8 mouse cellular contexts compared by ENCODE assay signal in the genomic region with DNA sequence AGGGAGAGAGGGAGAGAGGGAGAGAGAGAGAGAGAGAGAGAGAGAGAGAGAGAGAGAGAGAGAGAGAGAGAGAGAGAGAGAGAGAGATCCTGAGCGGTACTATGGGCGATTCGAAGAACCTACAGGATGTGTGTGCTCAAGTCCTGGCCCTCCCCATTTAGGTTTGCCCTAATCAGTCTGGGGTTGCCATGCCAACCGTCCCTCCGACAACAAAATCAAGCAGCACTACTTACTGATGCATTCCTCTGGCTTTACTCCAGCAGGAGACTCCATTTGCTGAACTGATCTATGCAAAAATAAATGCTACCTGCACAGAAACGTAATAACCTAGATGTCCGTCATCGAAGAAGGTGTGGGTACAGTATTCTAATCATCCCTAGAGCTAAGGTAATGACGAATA. TPM values are rescaled to one million over a fixed set of nuclear protein-coding genes. Genes with fewer than 3 reads are reported as not detected.
A peak's percentile ranks its signal among the peaks of the same experiment; 100 is the strongest.
DNase-seq lines count a peak whose midpoint lies in the region; ATAC-seq and TF ChIP-seq lines count a peak whose summit lies in the region.

No protein-coding gene starts in this region.

- no peak for TF ChIP-seq CTCF in ES-Bruce4 (IDR thresholded peaks at IDR 0.05; ENCODE audit: low read depth, low read length)
- no peak for TF ChIP-seq CTCF in bone marrow macrophage, adult 2 months (IDR thresholded peaks at IDR 0.05; ENCODE audit: low read depth, low read length)
- TF ChIP-seq CTCF in embryonic fibroblast, embryonic 13.5 days (IDR thresholded peaks at IDR 0.05; ENCODE audit: borderline replicate concordance, insufficient read depth, low read length) = no peak
- TF ChIP-seq CTCF in liver, embryonic 14.5 days (IDR thresholded peaks at IDR 0.05; ENCODE audit: low read depth) = no peak

- H3K4me3 ChIP-seq in ES-Bruce4 (ENCODE audit: low read depth, low read length) = peak overlapping the region; percentile 65
- peak overlapping the region; percentile 85 for H3K4me3 ChIP-seq in bone marrow macrophage, adult 2 months (ENCODE audit: insufficient read depth, low read length)
- H3K4me3 ChIP-seq in embryonic fibroblast, embryonic 13.5 days (ENCODE audit: insufficient read depth, low read length) = peak overlapping the region; percentile 53
- H3K4me3 ChIP-seq in liver, embryonic 14.5 days (ENCODE audit: insufficient read depth in 1 of 2, low read depth in 2 of 2, low read length in 2 of 2) = peak overlapping the region; percentile 46 to 62
- peak overlapping the region; percentile 54 for H3K4me3 ChIP-seq in neural tube, embryonic 13.5 days

- no peak for TF ChIP-seq EP300 in ES-Bruce4 (IDR thresholded peaks at IDR 0.05; ENCODE audit: insufficient read depth, low read depth, low read length)
- TF ChIP-seq EP300 in liver, embryonic 14.5 days (IDR thresholded peaks at IDR 0.05; ENCODE audit: low read depth) = no peak

- no peaks in the 10 kb centered on the region for H3K9me3 ChIP-seq in ES-Bruce4 (replicated peaks; ENCODE audit: control insufficient read depth, insufficient read depth, low read length, poor library complexity, severe bottlenecking)
- no peaks in the 10 kb centered on the region; the same call in 1 of the 2 replicates for H3K9me3 ChIP-seq in liver, embryonic 14.5 days (ENCODE audit: control insufficient read depth, low read length)
- no peaks in the 10 kb centered on the region for H3K9me3 ChIP-seq in neural tube, embryonic 13.5 days

- H3K27ac ChIP-seq in ES-Bruce4 (ENCODE audit: insufficient read depth, low read length) = no peak overlapping the region
- no peak overlapping the region for H3K27ac ChIP-seq in bone marrow macrophage, adult 2 months (ENCODE audit: insufficient read depth, low read depth, low read length)
- H3K27ac ChIP-seq in embryonic fibroblast, embryonic 13.5 days (ENCODE audit: insufficient read depth, low read length) = peak overlapping the region; percentile 39
- H3K27ac ChIP-seq in liver, embryonic 14.5 days = no peak overlapping the region
- peak overlapping the region; percentile 87 for H3K27ac ChIP-seq in neural tube, embryonic 13.5 days (replicated peaks)

- peak; percentile 37 to 61 for DNase-seq in heart, postnatal 14 days
- DNase-seq in kidney, postnatal 4 days = peak; percentile 71 to 80
- DNase-seq in liver, embryonic 14.5 days (ENCODE audit: low read depth in 3 of 3, low spot score in 3 of 3) = peak; percentile 57 to 62 (median 61)
- peak; percentile 8 to 35 for DNase-seq in thymus, postnatal 36 days

- H3K27me3 ChIP-seq in ES-Bruce4 (ENCODE audit: control insufficient read depth, insufficient read depth, low read length, poor library complexity, severe bottlenecking) = no peaks in the 10 kb centered on the region
- no peaks in the 10 kb centered on the region for H3K27me3 ChIP-seq in liver, embryonic 14.5 days (ENCODE audit: control insufficient read depth, insufficient read depth, low read length)
- no peaks in the 10 kb centered on the region for H3K27me3 ChIP-seq in neural tube, embryonic 13.5 days

- no peaks in the 10 kb centered on the region for H3K4me1 ChIP-seq in ES-Bruce4 (ENCODE audit: control insufficient read depth, insufficient read depth, low read length)
- H3K4me1 ChIP-seq in bone marrow macrophage, adult 2 months (ENCODE audit: control insufficient read depth, insufficient read depth, low read length) = peaks cover 3% of the 10 kb centered on the region
- H3K4me1 ChIP-seq in embryonic fibroblast, embryonic 13.5 days (ENCODE audit: control insufficient read depth, insufficient read depth, low read length) = no peaks in the 10 kb centered on the region; the same call in 1 of the 2 replicates
- H3K4me1 ChIP-seq in liver, embryonic 14.5 days (replicated peaks; ENCODE audit: control insufficient read depth in 2 of 2, insufficient read depth in 2 of 2, low read length in 1 of 2) = peaks cover 3 to 10% of the 10 kb centered on the region in 2 experiments; a peak in 3 of 4 replicates
- peaks cover 15% of the 10 kb centered on the region for H3K4me1 ChIP-seq in neural tube, embryonic 13.5 days (replicated peaks)

- peak overlapping the region; percentile 89 for H3K4me2 ChIP-seq in liver, embryonic 14.5 days (ENCODE audit: low read depth)
- H3K4me2 ChIP-seq in neural tube, embryonic 13.5 days = peak overlapping the region; percentile 62

- WGBS in liver, embryonic 14.5 days (ENCODE audit: insufficient replicate concordance) = 21% methylated on average over 9 of the region's 9 CpGs
- 18% methylated on average over 9 of the region's 9 CpGs for WGBS in neural tube, embryonic 13.5 days

- no peaks in the 10 kb centered on the region for H3K36me3 ChIP-seq in ES-Bruce4 (ENCODE audit: control insufficient read depth, insufficient read depth, low read length, poor library complexity, severe bottlenecking)
- H3K36me3 ChIP-seq in liver, embryonic 14.5 days (replicated peaks; ENCODE audit: control insufficient read depth, insufficient read depth, low read depth) = no peaks in the 10 kb centered on the region
- no peaks in the 10 kb centered on the region for H3K36me3 ChIP-seq in neural tube, embryonic 13.5 days

- no peak; the same call in 1 of the 2 replicates for ATAC-seq in liver, embryonic 14.5 days (ENCODE audit: insufficient read depth)
- ATAC-seq in neural tube, embryonic 13.5 days (ENCODE audit: low read depth) = peak; percentile 86

- intact Hi-C loops in heart, postnatal 14 days (cut with DNase I) = loop anchor here (2.0 kb wide), 1 partner anchor 19 kb away; no protein-coding TSS in a partner anchor

- peak overlapping the region; percentile 49 for H3K9ac ChIP-seq in ES-Bruce4 (ENCODE audit: low read depth, poor library complexity, severe bottlenecking)
- peak overlapping the region; percentile 5; the same call in 1 of the 2 replicates for H3K9ac ChIP-seq in liver, embryonic 14.5 days (replicated peaks)
- H3K9ac ChIP-seq in neural tube, embryonic 13.5 days = peak overlapping the region; percentile 69

- TF ChIP-seq POLR2A in ES-Bruce4 (IDR thresholded peaks at IDR 0.05; ENCODE audit: insufficient read depth, low read length) = no peak
- no peak for TF ChIP-seq POLR2A in bone marrow macrophage, adult 2 months (IDR thresholded peaks at IDR 0.05; ENCODE audit: borderline replicate concordance, low read depth, low read length)
- no peak for TF ChIP-seq POLR2A in embryonic fibroblast, embryonic 13.5 days (IDR thresholded peaks at IDR 0.05; ENCODE audit: low read depth, low read length)

RNA-seq across cellular contexts. Expression of gene Lrp3, which starts 20.0 kb away (rescaled TPM):
- polyA plus RNA-seq in ES-Bruce4 (2011; ENCODE audit: insufficient read depth, insufficient read length, low read depth, missing spikeins) = 3.2 and 3.6 TPM in 2 replicates
- 0.20 TPM in 1 of 2 replicates, not detected in the other for polyA plus RNA-seq in bone marrow macrophage, adult 2 months (2012; ENCODE audit: insufficient read depth, insufficient read length, missing spikeins)
- polyA plus RNA-seq in embryonic fibroblast, embryonic 13.5 days (2011; ENCODE audit: insufficient read length, low read depth, missing spikeins) = 3.8 and 6.4 TPM in 2 replicates
- 1 to 10 TPM; 8.9 to 9.0 TPM for total RNA-seq in heart, postnatal 14 days (2021)
- 0.66 and 1.00 TPM in 2 replicates for polyA plus RNA-seq in liver, embryonic 14.5 days (2012; rRNA removed)
- polyA plus RNA-seq in liver, embryonic 14.5 days (2014; fragmentation: Nextera tagmentation; extraction: Ambion mirVana) = 0.19 and 0.37 TPM in 2 replicates
- polyA plus RNA-seq in neural tube, embryonic 13.5 days (2015; fragmentation: Nextera tagmentation; extraction: Ambion mirVana) = 20.8 and 21.7 TPM in 2 replicates

RNA-seq across cellular contexts. Expression of gene Slc7a10, which starts 49.1 kb away (rescaled TPM):
- polyA plus RNA-seq in ES-Bruce4 (2011; ENCODE audit: insufficient read depth, insufficient read length, low read depth, missing spikeins) = not detected in 2 replicates
- not detected in 2 replicates for polyA plus RNA-seq in bone marrow macrophage, adult 2 months (2012; ENCODE audit: insufficient read depth, insufficient read length, missing spikeins)
- polyA plus RNA-seq in embryonic fibroblast, embryonic 13.5 days (2011; ENCODE audit: insufficient read length, low read depth, missing spikeins) = not detected in 2 replicates
- 1 to 10 TPM in 1 of 2 experiments, under 1 TPM in 1; 0.88 to 1.6 TPM for total RNA-seq in heart, postnatal 14 days (2021)
- 0.22 and 0.27 TPM in 2 replicates for polyA plus RNA-seq in liver, embryonic 14.5 days (2012; rRNA removed)
- 0.29 and 0.38 TPM in 2 replicates for polyA plus RNA-seq in liver, embryonic 14.5 days (2014; fragmentation: Nextera tagmentation; extraction: Ambion mirVana)
- 6.2 and 7.5 TPM in 2 replicates for polyA plus RNA-seq in neural tube, embryonic 13.5 days (2015; fragmentation: Nextera tagmentation; extraction: Ambion mirVana)

Comparison
In these comparisons a context has a peak if more than half of its experiments do, and no peak if none do; other contexts are left out.
1. H3K27ac ChIP-seq: peak in embryonic fibroblast, embryonic 13.5 days (single experiment) and neural tube, embryonic 13.5 days (single experiment); none in ES-Bruce4 (single experiment), bone marrow macrophage, adult 2 months (single experiment) and liver, embryonic 14.5 days (single experiment).
2. H3K9ac ChIP-seq: peak in every context shown above with its lines; median percentile 69 in neural tube, embryonic 13.5 days; 49 in ES-Bruce4; 5 in liver, embryonic 14.5 days.
3. DNase-seq: peak in every context shown above with its lines; median percentile 76 in kidney, postnatal 4 days; 61 in liver, embryonic 14.5 days; 49 in heart, postnatal 14 days; 22 in thymus, postnatal 36 days.
4. Peak in every context shown above with its lines, with median percentiles within 50 percentile points of each other: H3K4me3 ChIP-seq.